Mouse (Mus musculus) brain, adult 10 weeks (tissue): ENCODE data around the gene Zdhhc24. TPM values are rescaled to one million over a fixed set of nuclear protein-coding genes. Genes with fewer than 3 reads are reported as not detected.

Experiments
- polyA plus RNA-seq: library from polyadenylated mRNA; stranded (reverse); fragments of 350-450 nt; fragmentation: Illumina TruSeq; extraction: RNeasy Lipid Tissue Mini Kit (QIAGEN cat#74804); gene quantifications from one replicate; pipeline ENCODE4 v1.2.3, GENCODE M21; 2015; ENCODE audit warnings: low read depth, low replicate concordance

Gene Zdhhc24
- polyA plus RNA-seq, result 23.6 TPM

DNA sequence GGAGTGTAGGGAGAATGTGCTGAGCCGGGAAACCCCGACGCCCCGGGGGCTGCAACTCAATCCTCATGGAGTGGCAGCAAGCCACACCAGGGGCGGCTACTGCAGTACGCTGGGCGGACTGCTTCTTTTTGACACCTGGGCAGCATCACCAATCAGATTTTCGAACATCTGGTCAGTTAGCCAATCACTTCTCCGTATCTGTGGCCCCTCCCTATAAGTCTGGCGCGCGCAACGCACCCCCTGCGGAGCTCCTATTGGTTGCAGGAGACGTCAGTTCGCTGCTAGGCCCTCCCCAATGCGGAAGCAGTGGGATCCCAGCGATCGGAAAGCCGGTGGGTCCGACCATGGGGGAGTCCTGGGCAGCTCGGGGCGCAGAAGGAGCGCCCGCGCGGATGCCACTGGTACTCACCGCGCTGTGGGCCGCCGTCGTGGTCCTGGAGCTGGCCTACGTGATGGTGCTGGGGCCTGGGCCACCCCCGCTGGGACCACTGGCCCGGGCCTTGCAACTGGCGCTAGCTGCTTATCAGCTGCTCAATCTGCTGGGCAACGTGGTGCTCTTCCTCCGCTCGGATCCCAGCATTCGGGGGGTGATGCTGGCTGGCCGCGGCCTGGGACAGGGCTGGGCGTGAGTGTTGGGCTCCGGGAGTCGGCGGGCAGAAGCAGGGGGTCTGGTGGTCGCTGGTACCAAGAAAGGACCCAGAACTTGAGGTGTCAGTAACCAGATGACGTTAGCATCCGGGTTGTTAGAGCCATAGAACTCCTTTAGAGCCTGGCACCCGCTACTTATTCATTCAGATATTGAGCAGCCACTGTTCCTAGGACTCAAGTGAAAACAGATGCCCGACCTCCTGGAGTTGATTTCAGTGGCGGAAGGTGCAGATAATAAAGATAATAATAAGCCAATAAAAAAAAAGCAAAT lies at the start of gene Zdhhc24:
Gene Zdhhc24, plus strand, starts transcription at position 264 of the 919 bp plus-strand sequence.

DNA sequence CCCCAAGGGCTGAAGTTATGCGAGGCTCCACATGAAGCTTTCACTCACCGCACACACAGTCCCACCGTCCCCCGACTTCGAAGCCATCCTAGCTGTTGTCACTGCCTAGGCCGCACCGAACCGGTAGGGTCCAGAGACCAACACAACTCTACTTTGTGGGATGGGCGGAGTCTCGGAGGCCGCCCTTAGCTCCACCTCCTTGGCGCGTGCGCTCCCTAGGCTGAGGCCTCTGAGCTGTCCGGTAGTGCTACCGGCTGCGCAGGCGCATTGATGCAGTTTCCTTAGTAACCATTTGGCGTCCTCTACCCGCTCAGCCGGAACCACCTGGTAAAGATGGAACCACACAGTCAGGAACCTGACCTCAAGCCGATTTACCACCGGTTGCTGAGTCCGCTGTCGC lies 39.3 kb upstream of the Zdhhc24 start, which contains the start of the genes Ccs and Ccdc87:
Gene Ccs, minus strand, starts transcription at position 184 of the 400 bp plus-strand sequence.
Gene Ccdc87, plus strand, starts transcription at position 218 of the 400 bp plus-strand sequence.

DNA sequence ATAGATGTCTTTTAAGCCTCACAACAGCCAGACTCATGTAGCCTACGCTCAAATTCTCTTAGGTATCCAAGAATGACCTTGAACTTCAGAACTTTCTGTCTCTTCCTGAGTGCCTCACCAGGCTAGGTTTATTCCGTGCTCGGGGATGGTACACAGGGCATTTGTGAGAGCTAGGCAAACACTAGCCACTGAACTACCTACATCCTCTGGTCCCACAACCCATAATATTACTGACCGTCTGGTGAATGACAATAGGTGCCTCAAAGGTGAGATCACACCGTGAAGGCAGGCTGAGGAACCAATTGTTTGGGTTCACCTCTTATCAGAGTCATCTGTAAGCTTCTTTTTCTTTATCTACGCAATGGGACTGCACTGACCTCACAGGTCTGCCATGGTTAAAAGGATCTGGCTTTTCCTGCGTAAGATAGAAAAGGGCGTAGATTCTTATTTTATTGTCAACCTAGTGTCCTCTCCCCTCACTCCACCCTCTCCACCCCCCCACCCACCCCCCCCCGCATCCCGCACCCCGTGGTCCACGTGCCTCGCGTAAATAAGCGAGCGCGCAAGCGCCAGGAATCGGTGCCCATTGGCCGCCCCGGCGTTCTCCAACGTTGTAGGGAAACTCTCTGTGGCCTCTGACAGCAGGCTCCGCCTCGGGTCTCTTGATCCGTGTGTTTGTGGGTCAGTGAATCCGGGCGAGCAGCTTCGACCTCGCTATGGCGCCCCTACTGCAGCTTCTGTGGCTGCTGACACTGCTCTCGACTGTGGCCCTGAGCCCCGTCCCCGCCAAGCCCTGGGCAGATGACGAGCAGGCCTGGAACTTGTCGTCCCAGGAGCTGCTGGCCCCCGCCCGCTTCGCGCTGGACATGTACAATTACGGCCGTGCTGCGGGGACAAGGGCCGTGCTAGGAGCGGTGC lies 23.7 kb upstream of the Zdhhc24 start, which contains the start of gene Ctsf:
Gene Ctsf, plus strand, starts transcription at position 579 of the 918 bp plus-strand sequence.

DNA sequence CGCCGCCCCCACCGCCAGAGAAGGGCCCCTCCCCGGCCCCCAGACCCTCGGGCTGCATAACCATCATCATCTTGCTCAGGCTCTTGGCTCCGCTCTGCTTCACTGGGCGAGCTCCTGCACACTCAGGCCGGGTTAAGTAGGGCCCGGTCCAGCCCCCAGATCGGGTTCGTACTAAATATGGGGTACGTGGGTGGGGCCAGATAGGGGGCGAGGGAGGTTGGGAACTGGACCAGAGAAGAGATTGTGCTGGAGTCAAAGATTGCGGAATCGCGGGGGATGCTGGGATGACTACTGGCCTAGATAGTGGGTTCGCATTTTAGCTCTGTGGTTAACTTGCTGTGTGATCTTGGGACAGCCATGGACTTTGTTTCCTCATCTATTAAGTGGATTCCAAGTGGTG lies 683 bp upstream of the Zdhhc24 start, which contains the start of gene Actn3:
Gene Actn3, minus strand, starts transcription at position 125 of the 400 bp plus-strand sequence.

DNA sequence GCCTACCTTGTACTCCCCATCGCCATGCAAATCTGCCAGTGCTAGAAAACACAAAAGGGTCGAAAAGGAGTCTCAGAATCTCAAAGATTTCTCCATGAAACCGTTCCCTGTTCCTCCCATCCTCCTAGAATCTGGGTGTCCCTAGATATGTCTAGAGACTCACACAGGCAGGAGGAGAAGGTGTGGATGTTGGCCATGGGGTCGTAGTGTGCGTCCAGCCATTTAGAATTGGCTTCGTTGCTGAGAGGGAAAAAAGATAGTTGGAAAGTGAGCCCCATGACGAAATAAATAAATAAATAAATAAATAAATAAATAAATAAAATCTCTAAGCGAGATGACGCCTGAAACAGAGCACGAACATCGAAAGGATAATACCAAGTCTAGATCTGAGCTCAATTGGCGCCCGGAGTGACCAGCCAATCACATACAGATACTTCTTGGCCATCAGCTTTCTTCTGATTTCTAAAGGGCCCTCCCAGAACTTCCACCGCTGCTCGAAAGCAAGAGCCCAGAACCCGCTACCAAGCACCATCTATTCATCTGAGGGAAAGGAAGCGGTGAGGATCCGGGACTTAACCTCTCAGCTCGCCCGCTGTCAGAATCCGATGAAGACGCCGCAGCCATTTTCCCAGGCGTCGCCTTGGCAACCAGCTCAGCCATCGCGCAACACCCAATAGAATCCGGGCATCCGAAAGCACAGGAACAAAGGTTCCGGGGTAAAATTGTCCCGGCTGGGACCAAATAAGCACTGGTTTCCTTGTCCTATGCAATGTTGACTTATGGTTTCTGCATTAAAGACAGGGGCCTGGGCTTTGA lies 27.7 kb downstream of the Zdhhc24 start, which contains the start of gene Bbs1:
Gene Bbs1, minus strand, starts transcription at position 650 of the 816 bp plus-strand sequence.

DNA sequence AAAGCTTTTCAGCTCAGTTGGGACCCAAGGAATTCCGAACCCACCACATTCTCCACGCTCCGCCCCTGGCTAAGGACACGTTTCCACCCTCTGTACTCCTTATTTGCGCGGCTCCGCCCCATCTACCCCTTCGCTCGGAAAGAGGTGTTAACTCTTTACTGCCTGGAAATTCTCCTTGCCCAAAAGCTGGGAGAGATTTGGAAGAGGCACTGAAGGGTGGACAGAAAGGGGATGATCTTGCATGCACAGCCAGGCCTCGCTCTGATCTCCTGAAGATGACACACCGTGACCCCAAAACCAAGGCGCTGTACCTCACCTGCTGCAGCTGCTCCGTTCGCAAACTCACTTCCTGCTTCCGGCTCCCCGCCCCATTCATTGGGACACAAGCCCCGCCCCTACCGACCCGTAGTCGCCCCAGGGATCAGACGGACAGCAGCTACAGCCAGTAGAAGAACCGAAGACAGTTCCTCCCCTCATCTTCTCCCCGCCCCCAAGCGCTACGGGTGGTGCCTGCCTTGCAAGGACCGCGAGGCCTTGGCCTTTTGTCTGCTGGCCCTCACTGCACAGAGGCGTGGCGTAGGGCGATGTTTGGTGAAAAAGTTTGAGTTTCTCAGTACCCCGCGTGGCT lies 49.5 kb downstream of the Zdhhc24 start, which contains the start of gene Dpp3:
Gene Dpp3, minus strand, starts transcription at position 384 of the 628 bp plus-strand sequence.

Other genes starting within 250 kb of the Zdhhc24 start
- gene Gm960, start 180.0 kb upstream of the Zdhhc24 start, polyA plus RNA-seq, result 2.2 TPM
- gene Sptbn2, start 167.5 kb upstream of the Zdhhc24 start, polyA plus RNA-seq, result 238 TPM
- gene Rbm4b, start 122.2 kb upstream of the Zdhhc24 start, polyA plus RNA-seq, result 28.5 TPM
- gene Rbm4, start 84.8 kb upstream of the Zdhhc24 start, polyA plus RNA-seq, result 41.4 TPM
- 15.5 TPM for gene Gm21992, start 67.1 kb upstream of the Zdhhc24 start, polyA plus RNA-seq
- gene Rbm14, start 67.0 kb upstream of the Zdhhc24 start, polyA plus RNA-seq, result 18.0 TPM
- 37.6 TPM for gene Ccs, start 39.3 kb upstream of the Zdhhc24 start, polyA plus RNA-seq
- 1.8 TPM for gene Ccdc87, start 39.3 kb upstream of the Zdhhc24 start, polyA plus RNA-seq
- 85.3 TPM for gene Ctsf, start 23.5 kb upstream of the Zdhhc24 start, polyA plus RNA-seq
- gene Actn3, start 759 bp upstream of the Zdhhc24 start, polyA plus RNA-seq, result 1.2 TPM
- 26.4 TPM for gene Bbs1, start 28.0 kb downstream of the Zdhhc24 start, polyA plus RNA-seq
- gene Dpp3, start 49.6 kb downstream of the Zdhhc24 start, polyA plus RNA-seq, result 45.4 TPM
- 16.6 TPM for gene Peli3, start 64.5 kb downstream of the Zdhhc24 start, polyA plus RNA-seq
- gene Mrpl11, start 83.5 kb downstream of the Zdhhc24 start, polyA plus RNA-seq, result 106 TPM
- gene Npas4, start 111.6 kb downstream of the Zdhhc24 start, polyA plus RNA-seq, result 12.4 TPM
- 14.1 TPM for gene Slc29a2, start 145.2 kb downstream of the Zdhhc24 start, polyA plus RNA-seq
- 133 TPM for gene B4gat1, start 160.2 kb downstream of the Zdhhc24 start, polyA plus RNA-seq
- 3.9 TPM for gene AC124502.3, start 160.2 kb downstream of the Zdhhc24 start, polyA plus RNA-seq
- 31.7 TPM for gene Brms1, start 162.7 kb downstream of the Zdhhc24 start, polyA plus RNA-seq
- gene Rin1, start 171.8 kb downstream of the Zdhhc24 start, polyA plus RNA-seq, result 38.7 TPM
- gene Cd248, start 189.4 kb downstream of the Zdhhc24 start, polyA plus RNA-seq, result 3.2 TPM
- 107 TPM for gene Tmem151a, start 206.9 kb downstream of the Zdhhc24 start, polyA plus RNA-seq
- 32.8 TPM for gene Yif1a, start 209.9 kb downstream of the Zdhhc24 start, polyA plus RNA-seq
- 266 TPM for gene Cnih2, start 219.9 kb downstream of the Zdhhc24 start, polyA plus RNA-seq
- gene Rab1b, start 228.4 kb downstream of the Zdhhc24 start, polyA plus RNA-seq, result 157 TPM
- 211 TPM for gene Klc2, start 239.9 kb downstream of the Zdhhc24 start, polyA plus RNA-seq